Mouse (Mus musculus) midbrain, embryonic 11.5 days (tissue): Measurements from ENCODE around the gene Tmem50a. TPM values are rescaled to one million over a fixed set of nuclear protein-coding genes. Genes with fewer than 3 reads are reported as not detected.

Experiments used
- ATAC-seq: fragments of 200-750 bp; cut with Nextera tagmentation; 2 replicates; pipeline ENCODE4 v1.8.0; 2017; ENCODE audit warnings: moderate TSS enrichment, moderate library complexity; ENCODE audit not compliant: low FRiP score
- DNase-seq: peaks from one replicate; pipeline ENCODE4 v3.0.0; 2015; ENCODE audit warnings: low spot score; ENCODE audit errors: missing footprints
- H3K27ac ChIP-seq: fragments of 300-500 bp; sonication (generic); 2 replicates; pipeline ENCODE4 v1.5.1; 2014; ENCODE audit warnings: low read depth, low read length
- H3K27me3 ChIP-seq: fragments of 300-500 bp; sonication (generic); 2 replicates; pipeline ENCODE4 v1.6.1; 2014; ENCODE audit warnings: mild to moderate bottlenecking, low read length, moderate library complexity, mixed read lengths; ENCODE audit not compliant: control insufficient read depth, insufficient read depth
- H3K36me3 ChIP-seq: fragments of 300-500 bp; sonication (generic); 2 replicates; pipeline ENCODE4 v1.6.1; 2014; ENCODE audit warnings: mild to moderate bottlenecking, low read length, moderate library complexity, mixed read lengths; ENCODE audit not compliant: control insufficient read depth, insufficient read depth
- H3K4me1 ChIP-seq: fragments of 300-500 bp; sonication (generic); 2 replicates; pipeline ENCODE4 v1.6.1; 2014; ENCODE audit warnings: low read length; ENCODE audit not compliant: control insufficient read depth, insufficient read depth
- H3K4me2 ChIP-seq: fragments of 300-500 bp; sonication (generic); 2 replicates; pipeline ENCODE4 v1.6.1; 2014; ENCODE audit warnings: mild to moderate bottlenecking, moderate library complexity
- H3K4me3 ChIP-seq: fragments of 300-500 bp; sonication (generic); 2 replicates; pipeline ENCODE4 v1.5.1; 2014; ENCODE audit warnings: low read depth, low read length
- H3K9ac ChIP-seq: fragments of 300-500 bp; sonication (generic); 2 replicates; pipeline ENCODE4 v1.6.1; 2014; ENCODE audit warnings: low read length
- H3K9me3 ChIP-seq: fragments of 300-500 bp; sonication (generic); 2 replicates; pipeline ENCODE4 v1.6.1; 2016; ENCODE audit warnings: low read length; ENCODE audit not compliant: control insufficient read depth
- WGBS: fragments of 180-500 bp; shearing (Covaris S2); extraction: QIAGEN DNeasy Blood & Tissue Kit; methylation state at CpG from one replicate; pipeline ENCODE4 v1.1.7; 2014; 5-methylcytosine and 5-hydroxymethylcytosine counted together
- polyA plus RNA-seq: library from polyadenylated mRNA; unstranded; fragments of >200 nt; fragmentation: Nextera tagmentation; extraction: Ambion mirVana; gene quantifications from 2 replicates; pipeline ENCODE4 v1.2.1, GENCODE M21; 2014

Tmem50a gene
- polyA plus RNA-seq, 1 experiment from 2014 or later: 156 TPM

DNA sequence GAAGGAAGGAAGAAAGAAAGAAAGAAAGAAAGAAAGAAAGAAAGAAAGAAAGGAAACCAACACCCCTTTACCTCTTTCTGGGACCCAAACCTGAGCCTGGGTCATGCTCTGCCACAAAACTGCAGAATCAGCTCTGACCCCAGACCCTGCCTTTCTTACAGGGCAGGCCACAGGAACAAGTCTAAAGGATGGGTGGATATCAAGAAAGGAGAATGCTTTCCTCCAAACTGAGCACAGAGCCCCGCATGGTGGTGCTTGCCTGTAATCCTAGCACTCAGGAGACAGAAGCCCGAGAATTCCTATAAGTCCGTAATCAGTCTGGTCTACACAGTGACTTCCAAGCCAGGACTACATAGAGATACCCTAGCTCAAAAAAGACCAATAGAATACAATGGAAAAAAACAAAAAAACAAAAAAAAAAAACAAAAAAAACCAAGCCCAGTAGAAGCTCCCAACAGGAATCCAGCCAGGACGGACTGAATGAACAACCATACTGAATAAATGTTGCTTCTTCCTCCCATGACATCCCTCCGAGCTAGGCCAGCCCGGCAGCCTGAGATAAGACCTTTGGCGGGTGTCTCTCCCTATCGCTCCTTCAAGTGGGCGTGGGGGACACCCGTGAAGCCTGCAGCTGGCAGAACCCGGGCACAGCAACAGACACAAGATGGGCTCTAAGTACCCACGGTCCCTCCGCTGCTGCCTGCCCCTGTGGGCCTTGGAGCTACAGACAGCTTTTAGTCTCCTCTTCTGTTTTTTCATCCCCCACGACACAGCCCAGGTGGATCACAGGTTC is 50.7 kb downstream of the Tmem50a start, which contains the start of gene Rhd:
TSS of gene Rhd (plus strand) at position 600 of the 793 bp plus-strand sequence.
- Histone ChIP-seq H3K27ac (no peak within 1 kb of the TSS), H3K9me3 (no peaks in the 10 kb centered on the region), H3K4me2 (no peak within 1 kb of the TSS), H3K36me3 (no peaks in the 10 kb centered on the region), H3K4me1 (no peaks in the 10 kb centered on the region), H3K4me3 (no peak within 1 kb of the TSS), H3K27me3 (peaks cover 4% of the 10 kb centered on the region; the same call in 1 of the 2 replicates), H3K9ac (no peak within 1 kb of the TSS)
- DNase-seq (peak; percentile 28), ATAC-seq (no peak)
- 74% methylated on average over 14 of the region's 14 CpGs for WGBS

DNA sequence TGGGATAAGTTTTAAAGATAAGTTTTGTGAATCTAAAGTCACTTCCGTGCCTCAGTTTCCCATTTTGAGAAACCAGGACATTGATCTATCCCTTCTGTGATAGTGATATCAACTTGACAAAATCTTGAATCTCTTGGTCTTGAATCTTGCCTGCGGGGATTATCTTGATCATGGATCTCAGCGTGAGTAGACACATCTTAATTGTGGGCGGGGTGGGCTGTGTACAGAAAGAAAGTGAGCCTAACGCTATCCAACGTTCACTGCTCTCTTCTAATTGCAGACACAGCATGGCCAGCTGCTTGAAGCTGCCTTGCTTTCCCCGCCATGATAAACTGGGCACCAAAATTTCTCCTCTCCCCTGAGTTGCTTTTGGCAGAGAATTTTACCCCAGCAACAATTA is 51.8 kb downstream of the Tmem50a start:
- Histone ChIP-seq H3K9me3 (no peaks in the 10 kb centered on the region), H3K4me1 (no peaks in the 10 kb centered on the region), H3K4me2 (no peak overlapping the region), H3K4me3 (no peak overlapping the region), H3K27ac (no peak overlapping the region), H3K27me3 (no peaks in the 10 kb centered on the region), H3K36me3 (no peaks in the 10 kb centered on the region), H3K9ac (no peak overlapping the region)
- DNase-seq: peak; percentile 76
- no peak for ATAC-seq
- WGBS: 86% methylated on average over 7 of the region's 7 CpGs

DNA sequence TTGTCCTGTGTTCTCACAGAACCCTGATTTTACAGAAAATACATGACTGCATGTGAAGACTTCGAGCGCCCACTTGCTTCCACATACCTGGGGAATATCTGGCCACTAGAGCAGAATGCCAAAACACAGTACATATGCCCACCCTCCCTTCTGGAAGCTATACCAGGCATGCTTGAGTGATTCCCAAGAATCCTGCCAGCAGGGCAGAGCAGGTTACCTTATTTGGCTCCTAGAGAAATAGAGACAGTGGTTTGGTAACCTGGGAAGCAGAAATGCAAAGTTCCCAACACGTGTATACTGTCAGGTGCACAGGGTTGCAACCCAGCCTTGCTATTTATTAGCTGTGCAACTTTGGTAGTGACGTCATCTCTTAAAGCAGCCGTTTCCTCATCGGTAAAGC is 52.9 kb downstream of the Tmem50a start:
- Histone ChIP-seq H3K4me3 (no peak overlapping the region), H3K36me3 (no peaks in the 10 kb centered on the region), H3K9ac (no peak overlapping the region), H3K9me3 (no peaks in the 10 kb centered on the region), H3K27ac (no peak overlapping the region), H3K27me3 (no peaks in the 10 kb centered on the region), H3K4me2 (no peak overlapping the region), H3K4me1 (no peaks in the 10 kb centered on the region)
- ATAC-seq (no peak), DNase-seq (peak; percentile 60)
- WGBS: 86% methylated on average over 6 of the region's 6 CpGs

GRCm38 (mm10) chr4:134858494-134858893 is 56.3 kb downstream of the Tmem50a start:
- Histone ChIP-seq H3K9ac (no peak overlapping the region), H3K27ac (no peak overlapping the region), H3K4me2 (no peak overlapping the region), H3K4me3 (no peak overlapping the region), H3K27me3 (peaks cover 5% of the 10 kb centered on the region; the same call in 1 of the 2 replicates), H3K9me3 (no peaks in the 10 kb centered on the region), H3K4me1 (no peaks in the 10 kb centered on the region), H3K36me3 (no peaks in the 10 kb centered on the region)
- WGBS: 86% methylated on average over 4 of the region's 4 CpGs
- DNase-seq (peak; percentile 26), ATAC-seq (no peak)

GRCm38 (mm10) chr4:134856501-134856900 is 58.3 kb downstream of the Tmem50a start:
- Histone ChIP-seq H3K4me2 (no peak overlapping the region), H3K9me3 (no peaks in the 10 kb centered on the region), H3K36me3 (no peaks in the 10 kb centered on the region), H3K27ac (no peak overlapping the region), H3K27me3 (peaks cover 5% of the 10 kb centered on the region; the same call in 1 of the 2 replicates), H3K4me1 (peaks cover 6% of the 10 kb centered on the region), H3K4me3 (no peak overlapping the region), H3K9ac (no peak overlapping the region)
- 43% methylated on average over 5 of the region's 5 CpGs for WGBS
- DNase-seq: peak; percentile 61
- ATAC-seq: no peak

GRCm38 (mm10) chr4:134856056-134856455 is 58.8 kb downstream of the Tmem50a start:
- Histone ChIP-seq H3K27ac (no peak overlapping the region), H3K4me2 (no peak overlapping the region), H3K4me1 (peaks cover 11% of the 10 kb centered on the region), H3K27me3 (peaks cover 5% of the 10 kb centered on the region; the same call in 1 of the 2 replicates), H3K36me3 (no peaks in the 10 kb centered on the region), H3K9ac (no peak overlapping the region), H3K4me3 (no peak overlapping the region), H3K9me3 (no peaks in the 10 kb centered on the region)
- DNase-seq (peak; percentile 53), ATAC-seq (no peak)
- WGBS: 70% methylated on average over 5 of the region's 5 CpGs

DNA sequence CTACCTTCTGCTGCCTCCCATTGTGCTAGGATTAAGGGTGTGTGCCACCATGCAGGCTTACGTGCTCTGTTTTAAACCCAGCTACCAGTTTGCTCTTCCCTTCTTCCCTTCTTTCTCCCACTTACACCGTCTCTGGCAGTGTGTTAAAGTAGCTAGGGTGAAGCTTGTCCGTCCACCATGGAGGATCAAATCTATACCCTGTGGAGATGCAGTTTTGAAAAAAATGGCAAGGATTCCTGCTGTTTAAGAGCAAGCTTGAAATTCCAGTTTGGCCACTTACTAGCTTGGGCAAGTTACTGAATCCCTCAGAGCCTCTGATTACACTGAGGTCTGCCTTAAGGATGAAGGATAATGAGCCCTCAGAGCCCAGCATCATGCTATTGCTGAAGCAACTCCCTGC is 59.5 kb downstream of the Tmem50a start:
- Histone ChIP-seq H3K4me3 (no peak overlapping the region), H3K9ac (no peak overlapping the region), H3K9me3 (no peaks in the 10 kb centered on the region), H3K27ac (no peak overlapping the region), H3K36me3 (no peaks in the 10 kb centered on the region), H3K4me2 (no peak overlapping the region), H3K27me3 (peaks cover 5% of the 10 kb centered on the region; the same call in 1 of the 2 replicates), H3K4me1 (peaks cover 12% of the 10 kb centered on the region)
- 48% methylated on average over 3 of the region's 3 CpGs for WGBS
- ATAC-seq (no peak), DNase-seq (peak; percentile 67)

- peaks cover 12% of the 10 kb centered on the region for H3K4me1 ChIP-seq
- H3K9ac ChIP-seq: peak overlapping the region; percentile 64
- peaks cover 5% of the 10 kb centered on the region; the same call in 1 of the 2 replicates for H3K27me3 ChIP-seq
- no peaks in the 10 kb centered on the region for H3K36me3 ChIP-seq
- no peaks in the 10 kb centered on the region for H3K9me3 ChIP-seq
- WGBS: 2% methylated on average over 90 of the region's 91 CpGs
- H3K4me2 ChIP-seq: peak overlapping the region; percentile 70
- DNase-seq: peak; percentile 99
- peak overlapping the region; percentile 84 for H3K4me3 ChIP-seq
- peak overlapping the region; percentile 86 for H3K27ac ChIP-seq
- ATAC-seq: peak; percentile 94
Observed at GRCm38 (mm10) chr4:134853637-134854485, 61.0 kb downstream of the Tmem50a start.

DNA sequence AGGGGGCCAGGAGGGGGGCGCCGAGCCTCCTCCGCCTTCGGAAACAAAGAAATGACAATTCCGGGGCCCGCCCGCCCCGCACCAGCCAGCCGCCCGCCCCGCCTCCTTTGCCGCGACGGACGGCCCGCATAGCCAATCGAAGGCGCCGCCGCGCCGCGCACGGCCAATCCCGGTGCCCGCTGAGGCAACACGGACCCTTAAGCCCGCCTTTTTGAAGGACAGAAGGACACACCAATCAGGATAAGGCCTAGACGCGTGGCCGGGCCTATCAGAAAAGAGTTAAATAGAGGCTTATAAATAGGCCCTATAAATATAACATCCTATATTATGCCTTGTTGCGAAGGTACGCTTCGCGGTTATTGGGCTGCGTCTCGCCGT is 61.6 kb downstream of the Tmem50a start, which contains the start of gene Maco1:
TSS of gene Maco1 (minus strand) at position 87 of the 378 bp plus-strand sequence.
- Histone ChIP-seq H3K27me3 (peaks cover 5% of the 10 kb centered on the region; the same call in 1 of the 2 replicates), H3K27ac (peak within 1 kb of the TSS; percentile 86), H3K9ac (peak within 1 kb of the TSS; percentile 96), H3K4me3 (peak within 1 kb of the TSS; percentile 84), H3K9me3 (no peaks in the 10 kb centered on the region), H3K4me1 (peaks cover 12% of the 10 kb centered on the region), H3K36me3 (no peaks in the 10 kb centered on the region), H3K4me2 (peak within 1 kb of the TSS; percentile 80)
- peak; percentile 100 for DNase-seq
- peak; percentile 98 for ATAC-seq
- WGBS: under 1% methylated on average over 37 of the region's 38 CpGs
